Mouse (Mus musculus) embryonic facial prominence, embryonic 12.5 days (tissue): ENCODE results near the gene Bpi. TPM values are rescaled to one million over a fixed set of nuclear protein-coding genes. Genes with fewer than 3 reads are reported as not detected.

ENCODE experiments used
- ATAC-seq: fragments of 200-750 bp; cut with Nextera tagmentation; 2 replicates; pipeline ENCODE4 v1.8.0; 2017; ENCODE audit not compliant: insufficient number of reproducible peaks, insufficient read depth, low FRiP score, low TSS enrichment
- H3K27ac ChIP-seq: fragments of 300-500 bp; sonication (generic); 2 replicates; pipeline ENCODE4 v1.5.1; 2016; ENCODE audit warnings: mild to moderate bottlenecking
- H3K27me3 ChIP-seq: fragments of 300-500 bp; sonication (generic); 2 replicates; pipeline ENCODE4 v1.6.1; 2016; ENCODE audit warnings: mild to moderate bottlenecking, moderate library complexity
- H3K36me3 ChIP-seq: fragments of 300-500 bp; sonication (generic); 2 replicates; pipeline ENCODE4 v1.6.1; 2016; ENCODE audit warnings: mild to moderate bottlenecking
- H3K4me1 ChIP-seq: fragments of 300-500 bp; sonication (generic); 2 replicates; pipeline ENCODE4 v1.6.1; 2016
- H3K4me2 ChIP-seq: fragments of 300-500 bp; sonication (generic); replicated peaks from 2 replicates; pipeline ENCODE4 v1.6.1; 2016; ENCODE audit warnings: mild to moderate bottlenecking, moderate library complexity
- H3K4me3 ChIP-seq: fragments of 300-500 bp; sonication (generic); 2 replicates; pipeline ENCODE4 v1.5.1; 2016; ENCODE audit warnings: mild to moderate bottlenecking
- H3K9ac ChIP-seq: fragments of 300-500 bp; sonication (generic); 2 replicates; pipeline ENCODE4 v1.6.1; 2016; ENCODE audit warnings: mild to moderate bottlenecking, moderate library complexity
- H3K9me3 ChIP-seq: fragments of 300-500 bp; sonication (generic); 2 replicates; pipeline ENCODE4 v1.6.1; 2016; ENCODE audit warnings: mild to moderate bottlenecking, moderate library complexity
- WGBS: fragments of 180-500 bp; shearing (Covaris S2); methylation state at CpG from one replicate; pipeline ENCODE4 v1.1.7; 2016; 5-methylcytosine and 5-hydroxymethylcytosine counted together
- polyA plus RNA-seq: library from polyadenylated mRNA; unstranded; fragments of >200 nt; fragmentation: Nextera tagmentation; extraction: Ambion mirVana; gene quantifications from 2 replicates; pipeline ENCODE4 v1.2.1, GENCODE M21; 2016

Gene Bpi
- polyA plus RNA-seq, 1 experiment from 2014 or later = not detected

- Histone ChIP-seq H3K9me3 (no peaks in the 10 kb centered on the region), H3K4me3 (no peak overlapping the region), H3K27me3 (no peaks in the 10 kb centered on the region), H3K36me3 (no peaks in the 10 kb centered on the region), H3K4me2 (no peak overlapping the region), H3K27ac (no peak overlapping the region), H3K4me1 (no peaks in the 10 kb centered on the region), H3K9ac (no peak overlapping the region)
- ATAC-seq = no peak
- 86% methylated on average over 3 of the region's 3 CpGs for WGBS
These were observed 17.5 kb downstream of the Bpi start for GRCm38 (mm10) chr2:158275349-158275748.

GRCm38 (mm10) chr2:158275811-158276210 lies 17.9 kb downstream of the Bpi start:
- Histone ChIP-seq H3K4me3 (no peak overlapping the region), H3K36me3 (no peaks in the 10 kb centered on the region), H3K9me3 (no peaks in the 10 kb centered on the region), H3K4me1 (no peaks in the 10 kb centered on the region), H3K9ac (no peak overlapping the region), H3K27me3 (no peaks in the 10 kb centered on the region), H3K27ac (no peak overlapping the region), H3K4me2 (no peak overlapping the region)
- 44% methylated on average over 4 of the region's 4 CpGs for WGBS
- no peak for ATAC-seq

- WGBS = 62% methylated on average over 6 of the region's 6 CpGs
These were observed 18.6 kb downstream of the Bpi start for GRCm38 (mm10) chr2:158276451-158276850.

GRCm38 (mm10) chr2:158276878-158277277 lies 19.0 kb downstream of the Bpi start:
- Histone ChIP-seq H3K27ac (no peak overlapping the region), H3K4me1 (peaks cover 6% of the 10 kb centered on the region; the same call in 1 of the 2 replicates), H3K4me3 (no peak overlapping the region), H3K36me3 (no peaks in the 10 kb centered on the region), H3K9me3 (no peaks in the 10 kb centered on the region), H3K27me3 (no peaks in the 10 kb centered on the region), H3K4me2 (no peak overlapping the region), H3K9ac (no peak overlapping the region)
- ATAC-seq = no peak
- 77% methylated on average over 4 of the region's 4 CpGs for WGBS

More at GRCm38 (mm10) chr2:158276451-158276850, 18.6 kb downstream of the Bpi start:
- H3K27ac ChIP-seq = no peak overlapping the region
- H3K4me3 ChIP-seq = no peak overlapping the region
- no peak for ATAC-seq
- H3K9ac ChIP-seq = no peak overlapping the region
- no peaks in the 10 kb centered on the region for H3K36me3 ChIP-seq
- no peaks in the 10 kb centered on the region for H3K9me3 ChIP-seq
- H3K27me3 ChIP-seq = no peaks in the 10 kb centered on the region
- H3K4me2 ChIP-seq = no peak overlapping the region
- H3K4me1 ChIP-seq = 0 out of 2 replicates have a peak, but pooled peaks cover 1% of the 10 kb centered on the region

GRCm38 (mm10) chr2:158279656-158280055 lies 21.8 kb downstream of the Bpi start:
- Histone ChIP-seq H3K4me2 (no peak overlapping the region), H3K27me3 (no peaks in the 10 kb centered on the region), H3K9ac (no peak overlapping the region), H3K36me3 (no peaks in the 10 kb centered on the region), H3K9me3 (no peaks in the 10 kb centered on the region), H3K4me1 (peaks cover 8% of the 10 kb centered on the region; the same call in 1 of the 2 replicates), H3K4me3 (no peak overlapping the region), H3K27ac (no peak overlapping the region)
- 91% methylated on average over 4 of the region's 4 CpGs for WGBS
- no peak for ATAC-seq

- Histone ChIP-seq H3K9me3 (no peaks in the 10 kb centered on the region), H3K9ac (no peak overlapping the region), H3K4me3 (no peak overlapping the region), H3K27ac (no peak overlapping the region), H3K27me3 (no peaks in the 10 kb centered on the region), H3K4me2 (no peak overlapping the region), H3K36me3 (no peaks in the 10 kb centered on the region), H3K4me1 (peaks cover 15% of the 10 kb centered on the region; the same call in 1 of the 2 replicates)
- no peak for ATAC-seq
- WGBS = 63% methylated on average over 16 of the region's 16 CpGs
These were observed 23.8 kb downstream of the Bpi start for GRCm38 (mm10) chr2:158281497-158282205.

- Histone ChIP-seq H3K27me3 (no peaks in the 10 kb centered on the region), H3K4me3 (no peak overlapping the region), H3K27ac (no peak overlapping the region), H3K4me2 (no peak overlapping the region), H3K36me3 (no peaks in the 10 kb centered on the region), H3K9ac (no peak overlapping the region), H3K4me1 (peaks cover 15% of the 10 kb centered on the region; the same call in 1 of the 2 replicates), H3K9me3 (no peaks in the 10 kb centered on the region)
- 81% methylated on average over 7 of the region's 7 CpGs for WGBS
- no peak for ATAC-seq
These were observed 25.2 kb downstream of the Bpi start for GRCm38 (mm10) chr2:158283136-158283535.

GRCm38 (mm10) chr2:158283771-158284170 lies 25.9 kb downstream of the Bpi start:
- no peaks in the 10 kb centered on the region for H3K9me3 ChIP-seq
- H3K27ac ChIP-seq = no peak overlapping the region
- no peaks in the 10 kb centered on the region for H3K36me3 ChIP-seq
- H3K4me2 ChIP-seq = no peak overlapping the region
- H3K4me1 ChIP-seq = peaks cover 15% of the 10 kb centered on the region; the same call in 1 of the 2 replicates
- 79% methylated on average over 6 of the region's 6 CpGs for WGBS
- no peaks in the 10 kb centered on the region for H3K27me3 ChIP-seq
- ATAC-seq = no peak
- no peak overlapping the region for H3K9ac ChIP-seq
- H3K4me3 ChIP-seq = no peak overlapping the region

- H3K4me1 ChIP-seq = peaks cover 15% of the 10 kb centered on the region; the same call in 1 of the 2 replicates
- H3K9ac ChIP-seq = no peak overlapping the region
- no peaks in the 10 kb centered on the region for H3K36me3 ChIP-seq
- H3K27me3 ChIP-seq = no peaks in the 10 kb centered on the region
- 13% methylated on average over 11 of the region's 11 CpGs for WGBS
- no peak for ATAC-seq
- no peak overlapping the region for H3K27ac ChIP-seq
- no peak overlapping the region for H3K4me2 ChIP-seq
- no peaks in the 10 kb centered on the region for H3K9me3 ChIP-seq
- no peak overlapping the region for H3K4me3 ChIP-seq
These were observed 26.7 kb downstream of the Bpi start for GRCm38 (mm10) chr2:158284571-158284970.

- Histone ChIP-seq H3K36me3 (no peaks in the 10 kb centered on the region), H3K4me3 (no peak overlapping the region), H3K9me3 (no peaks in the 10 kb centered on the region), H3K9ac (no peak overlapping the region), H3K27me3 (no peaks in the 10 kb centered on the region), H3K4me2 (no peak overlapping the region), H3K4me1 (peaks cover 15% of the 10 kb centered on the region; the same call in 1 of the 2 replicates), H3K27ac (no peak overlapping the region)
- ATAC-seq = no peak
- 74% methylated on average over 6 of the region's 6 CpGs for WGBS
These were observed 27.8 kb downstream of the Bpi start for GRCm38 (mm10) chr2:158285655-158286054.

- 71% methylated on average over 9 of the region's 9 CpGs for WGBS
- ATAC-seq = no peak
- H3K9ac ChIP-seq = no peak overlapping the region
These were observed 37.8 kb downstream of the Bpi start for GRCm38 (mm10) chr2:158295700-158296099.

GRCm38 (mm10) chr2:158299203-158299602 lies 41.3 kb downstream of the Bpi start:
- H3K36me3 ChIP-seq = no peaks in the 10 kb centered on the region

More at GRCm38 (mm10) chr2:158295700-158296099, 37.8 kb downstream of the Bpi start:
- Histone ChIP-seq H3K4me3 (no peak overlapping the region), H3K4me2 (no peak overlapping the region), H3K9me3 (no peaks in the 10 kb centered on the region), H3K27ac (no peak overlapping the region), H3K27me3 (no peaks in the 10 kb centered on the region), H3K4me1 (no peaks in the 10 kb centered on the region), H3K36me3 (no peaks in the 10 kb centered on the region)

More at GRCm38 (mm10) chr2:158299203-158299602, 41.3 kb downstream of the Bpi start:
- Histone ChIP-seq H3K4me3 (no peak overlapping the region), H3K27me3 (no peaks in the 10 kb centered on the region), H3K4me1 (no peaks in the 10 kb centered on the region), H3K27ac (no peak overlapping the region), H3K4me2 (no peak overlapping the region), H3K9ac (no peak overlapping the region), H3K9me3 (no peaks in the 10 kb centered on the region)
- no peak for ATAC-seq
- 83% methylated on average over 3 of the region's 3 CpGs for WGBS
